Mouse (Mus musculus) cerebellum, postnatal 25 days (tissue): Measurements from ENCODE around the gene Cers6.

ENCODE experiments used
- DNase-seq, 2 experiments: peaks; one replicate each; pipeline ENCODE4 v3.0.0; 2021; ENCODE audit warnings: mixed read lengths in 2 of 2

The Cers6 gene

DNA sequence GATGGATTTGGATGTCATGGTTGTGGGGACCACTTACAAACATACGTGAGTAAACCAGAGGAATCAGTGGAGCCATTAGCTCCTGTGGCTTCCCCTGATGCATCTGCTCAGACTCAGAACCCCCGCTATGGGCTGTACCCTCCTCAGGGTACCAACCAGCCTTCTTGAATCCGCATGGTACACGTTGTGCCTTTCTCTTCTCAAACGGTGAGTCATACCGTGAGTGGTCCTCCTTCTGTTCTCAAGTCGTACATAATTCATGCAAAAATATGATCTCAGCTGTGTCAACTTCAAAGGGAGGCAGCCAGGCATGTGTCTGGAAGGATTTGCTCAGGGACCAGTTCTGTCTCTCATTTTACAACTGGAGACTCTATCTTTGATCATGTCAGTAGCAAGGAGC lies 23.3 kb downstream of the Cers6 start:
- DNase-seq = no peak

DNA sequence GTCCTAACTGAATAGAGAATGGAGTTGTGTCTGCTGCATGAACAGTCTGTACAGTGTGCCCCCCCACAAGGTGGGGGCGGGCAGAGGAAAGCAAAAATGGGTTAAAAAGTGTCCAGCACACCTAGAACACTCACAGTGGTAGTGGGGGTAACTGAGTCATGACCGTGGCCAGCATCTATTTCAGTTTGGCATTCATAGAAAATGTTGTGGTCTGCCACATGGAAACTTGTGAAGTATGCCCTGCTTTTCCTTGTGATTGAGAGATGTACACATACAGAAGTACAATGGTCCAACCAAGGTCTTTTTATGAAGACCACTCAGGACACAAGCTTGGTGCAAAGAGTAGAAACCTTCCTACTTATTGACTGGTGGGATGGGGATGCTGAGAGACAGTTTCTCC lies 24.0 kb downstream of the Cers6 start:
- DNase-seq = no peak

DNA sequence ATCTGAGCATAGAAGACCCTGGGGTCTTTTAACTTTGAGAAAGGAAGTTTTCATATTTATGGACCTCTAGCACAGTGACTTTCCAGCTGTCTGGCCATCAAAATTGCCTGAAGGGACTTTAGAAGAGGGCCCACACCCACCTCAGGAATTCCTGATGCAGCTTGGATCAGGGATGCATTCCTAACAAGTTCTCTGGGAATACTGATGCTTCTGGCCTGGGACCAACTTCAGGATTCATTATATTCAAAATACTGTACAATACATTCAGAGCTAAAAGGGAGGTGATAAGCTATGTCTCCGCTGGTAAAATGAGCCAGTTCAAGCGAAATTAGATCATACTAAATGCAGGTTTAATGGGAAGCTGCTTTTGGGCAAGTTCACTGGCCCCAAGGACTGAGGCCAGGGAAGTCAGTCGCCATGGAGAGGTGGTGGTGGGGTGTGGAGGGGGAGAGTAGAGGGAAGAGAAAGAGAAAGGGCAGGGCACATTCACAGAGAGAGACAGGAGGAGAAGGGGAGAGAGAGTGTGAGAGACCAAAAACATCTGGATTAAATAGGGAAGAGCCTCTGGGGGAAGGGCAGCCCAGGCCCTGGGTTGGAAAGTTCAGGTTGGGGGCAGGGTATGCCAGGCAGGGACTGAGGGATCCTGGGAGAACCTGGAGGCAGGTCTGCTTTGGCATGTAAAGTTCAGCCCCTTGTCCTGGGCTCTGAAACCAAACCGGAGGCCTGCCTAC lies 24.7 kb downstream of the Cers6 start:
- no peak for DNase-seq

DNA sequence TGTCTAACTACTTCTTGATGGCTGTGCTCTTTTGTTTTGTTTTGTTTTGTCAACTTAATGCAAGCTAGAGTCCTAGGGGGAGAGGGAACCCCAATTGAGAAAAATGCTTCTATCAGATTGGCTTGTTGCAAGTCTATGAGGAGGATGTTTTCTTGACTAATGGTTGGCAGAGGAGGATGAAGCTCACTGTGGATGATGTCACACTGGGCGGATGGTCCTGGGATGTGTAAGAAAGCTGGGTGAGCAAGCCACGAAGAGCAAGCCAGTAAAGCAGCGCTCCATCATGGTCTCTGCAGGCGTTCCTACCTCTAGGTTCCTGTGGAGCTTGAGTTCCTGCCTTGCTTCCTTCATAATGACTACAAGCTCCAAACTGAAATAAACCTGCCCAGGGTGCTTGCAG lies 25.4 kb downstream of the Cers6 start:
- no peak for DNase-seq

DNA sequence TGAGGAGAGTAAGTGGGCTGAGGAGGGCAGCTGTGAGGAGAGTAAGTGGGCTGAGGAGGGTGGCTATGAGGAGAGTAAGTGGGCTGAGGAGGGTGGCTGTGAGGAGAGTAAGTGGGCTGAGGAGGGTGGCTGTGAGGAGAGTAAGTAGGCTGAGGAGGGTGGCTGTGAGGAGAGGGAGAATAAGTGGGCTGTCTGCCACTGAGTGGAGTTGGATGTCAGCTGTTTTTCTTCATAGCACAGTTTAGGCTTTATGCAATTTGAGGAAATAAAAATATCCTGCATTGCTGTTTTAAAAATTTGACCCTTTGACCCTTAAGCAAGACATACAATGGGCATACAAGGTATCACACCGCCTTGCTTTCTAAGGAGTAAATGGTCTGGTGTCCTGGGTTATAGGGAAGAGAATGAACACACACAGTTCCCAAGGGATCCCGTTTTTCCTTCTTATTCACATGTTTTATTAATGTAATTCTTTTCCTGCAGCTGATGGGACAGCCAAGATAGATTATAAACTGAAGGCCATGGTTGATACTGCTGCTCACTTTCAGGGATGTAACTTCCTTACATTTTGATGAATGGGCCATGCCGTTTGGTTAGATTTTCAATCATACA lies 27.0 kb downstream of the Cers6 start:
- DNase-seq = no peak

DNA sequence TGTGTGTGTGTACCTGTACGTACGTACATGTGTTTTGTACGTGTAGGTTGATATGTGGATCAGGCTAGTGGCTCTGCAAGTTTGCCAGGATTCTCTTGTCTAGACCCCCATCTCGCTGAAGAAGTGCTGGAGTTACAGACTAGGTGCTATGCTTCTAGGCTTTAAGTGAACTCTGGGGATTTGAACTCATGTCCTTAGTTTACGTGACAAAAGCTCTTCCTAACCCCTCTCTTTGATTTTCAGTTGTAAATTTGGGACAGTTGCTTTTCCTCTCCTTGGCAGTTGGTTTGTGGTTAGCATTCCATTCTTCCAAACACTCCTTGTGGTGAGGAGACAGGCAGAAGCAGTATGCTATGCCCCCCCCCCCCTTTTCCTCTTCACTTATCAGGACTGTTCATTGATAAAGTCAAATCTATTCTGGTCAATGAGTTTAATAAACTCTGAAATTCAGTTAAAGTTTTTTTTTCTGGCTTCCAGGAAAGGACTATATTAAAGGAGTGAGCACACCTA lies 28.5 kb downstream of the Cers6 start:
- no peak for DNase-seq

DNA sequence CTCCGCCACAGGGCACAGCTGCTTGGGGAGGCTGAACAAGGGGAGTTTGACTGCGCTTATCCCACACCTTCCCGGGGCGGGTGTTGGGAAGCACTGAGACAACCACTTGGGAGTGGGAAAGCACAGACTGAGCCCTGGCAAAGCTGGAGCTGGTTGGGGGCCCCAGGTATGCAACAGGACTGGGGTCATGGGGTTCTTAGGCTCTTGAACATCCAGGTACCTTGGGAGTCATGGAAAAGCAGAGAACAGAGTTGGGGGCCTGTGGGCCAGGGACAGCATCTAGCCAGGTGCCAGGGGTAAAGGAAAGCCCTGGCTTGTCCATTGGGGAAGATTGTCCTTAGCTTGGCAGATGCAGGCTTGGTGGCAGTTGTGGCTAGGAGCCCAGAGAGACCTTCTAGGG lies 31.2 kb downstream of the Cers6 start:
- DNase-seq = no peak

DNA sequence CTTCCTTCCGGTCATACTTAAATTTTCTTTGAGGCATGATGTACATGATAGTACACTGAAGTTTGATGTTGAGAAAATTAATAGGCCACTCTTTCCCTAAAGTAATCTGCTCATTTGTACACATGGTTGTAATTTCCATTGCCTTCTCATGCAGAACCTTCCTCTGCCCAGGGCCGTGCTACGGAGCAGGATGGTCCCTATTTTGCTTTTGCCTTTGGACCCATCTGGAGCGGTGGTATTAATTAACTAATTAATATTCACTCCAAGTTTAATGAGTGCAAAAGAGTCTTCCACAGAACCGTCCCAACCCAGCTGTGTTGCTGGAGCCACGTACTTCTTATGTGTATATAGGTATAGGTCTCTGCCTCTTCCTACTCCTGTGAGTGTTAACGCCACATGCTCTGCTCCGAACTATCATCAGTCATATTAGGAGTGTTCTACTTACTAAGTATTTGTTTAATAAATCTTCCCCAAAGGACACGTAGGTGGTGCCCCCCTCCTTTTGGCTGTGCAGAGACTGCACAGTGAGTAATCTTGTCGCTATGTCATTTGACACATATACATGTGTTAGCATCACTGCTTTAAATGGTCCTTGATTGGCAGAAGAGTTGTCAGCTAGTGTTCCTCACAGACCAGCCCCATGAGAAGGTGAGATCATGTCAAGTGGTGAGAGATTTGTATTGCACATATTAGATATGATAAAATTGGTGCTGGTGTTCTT lies 34.0 kb downstream of the Cers6 start:
- no peak for DNase-seq

DNA sequence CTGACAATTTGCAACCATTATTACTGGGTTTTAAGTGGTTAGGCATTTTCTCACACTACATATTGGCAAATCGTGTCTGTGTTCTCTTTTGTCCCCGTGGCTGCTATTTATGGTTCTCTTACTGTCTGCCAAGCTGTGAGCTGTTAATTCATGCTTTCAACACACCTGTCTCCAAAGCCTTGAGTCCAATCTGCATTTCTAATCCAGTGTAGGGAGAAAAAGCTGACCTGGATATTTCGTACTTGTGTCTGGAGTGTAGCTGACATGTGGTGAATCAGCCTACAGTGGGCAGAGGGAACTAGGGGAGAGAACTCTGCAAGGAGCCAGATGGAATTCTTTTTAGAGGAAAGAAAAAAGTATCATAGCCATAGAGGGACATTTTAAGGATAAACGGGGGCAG lies 35.0 kb downstream of the Cers6 start:
- peak; percentile 34 to 48 for DNase-seq

DNA sequence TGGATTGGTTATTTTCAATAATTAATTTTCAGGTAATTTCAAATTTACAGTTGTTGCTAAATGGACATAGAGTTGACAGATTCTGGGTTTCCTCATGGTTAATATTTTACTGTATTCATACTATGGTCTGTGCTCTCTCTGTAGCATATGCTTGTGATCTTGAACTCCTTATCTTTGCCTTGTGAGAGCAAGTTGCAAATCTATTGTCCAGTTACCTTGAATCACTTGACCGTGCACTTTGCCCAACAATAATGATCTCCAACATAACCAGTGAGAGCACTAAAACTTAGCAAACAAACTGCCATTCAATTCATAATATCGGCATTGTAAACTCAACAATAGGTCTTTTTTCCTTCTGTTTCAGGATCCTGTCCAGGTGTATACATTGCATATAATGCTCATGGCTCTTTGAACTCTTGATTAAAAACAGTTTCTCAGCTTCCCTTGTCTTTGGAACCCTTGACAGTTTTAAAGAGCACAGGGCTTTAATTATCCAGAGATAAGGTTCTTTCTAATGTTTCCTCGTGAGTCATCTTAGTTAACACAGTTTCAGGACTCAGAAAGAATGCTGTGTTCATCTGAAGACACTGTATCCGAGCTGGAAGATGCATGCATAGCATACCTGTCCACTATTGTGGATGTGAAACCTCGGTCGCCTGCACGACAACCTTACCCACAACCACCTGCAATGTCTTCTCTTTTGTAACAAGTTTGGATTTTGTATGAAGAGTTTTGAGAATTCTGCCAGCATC lies 38.7 kb downstream of the Cers6 start:
- DNase-seq = no peak

DNA sequence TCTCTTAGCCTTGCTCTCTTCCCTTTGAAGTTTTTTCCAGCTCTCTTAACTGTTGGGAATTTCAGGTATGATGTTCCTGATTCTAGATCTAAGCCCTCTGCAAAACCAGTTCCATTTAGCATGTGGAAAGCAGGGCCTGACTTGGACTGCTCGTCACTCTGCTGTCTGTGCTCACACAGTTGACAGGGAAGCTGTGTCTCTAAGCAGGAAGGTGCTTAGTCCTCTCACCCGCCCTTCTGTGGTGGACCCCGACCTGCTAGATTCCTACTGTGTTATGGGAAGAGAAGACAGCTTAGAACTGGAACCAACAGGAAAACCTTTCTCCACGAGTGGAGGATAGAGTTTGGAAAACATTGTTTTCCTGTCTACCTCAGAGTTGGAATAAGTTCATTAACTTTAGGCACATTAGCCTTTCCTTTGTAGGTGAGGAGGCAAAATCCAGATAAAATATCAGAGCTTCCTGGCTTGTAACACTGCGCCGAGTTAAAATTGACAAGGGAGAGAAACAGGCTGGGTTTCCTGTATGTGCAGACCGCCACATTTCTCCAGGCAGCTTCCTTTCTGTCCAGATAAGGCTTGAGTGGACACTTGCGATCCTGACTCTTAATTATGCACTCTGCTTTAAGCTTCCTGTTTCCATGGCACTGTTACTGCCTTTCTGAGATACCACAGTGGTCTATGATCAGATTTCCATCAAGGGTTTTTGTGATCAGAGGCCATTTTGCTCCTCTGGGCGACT lies 39.6 kb downstream of the Cers6 start:
- no peak for DNase-seq

DNA sequence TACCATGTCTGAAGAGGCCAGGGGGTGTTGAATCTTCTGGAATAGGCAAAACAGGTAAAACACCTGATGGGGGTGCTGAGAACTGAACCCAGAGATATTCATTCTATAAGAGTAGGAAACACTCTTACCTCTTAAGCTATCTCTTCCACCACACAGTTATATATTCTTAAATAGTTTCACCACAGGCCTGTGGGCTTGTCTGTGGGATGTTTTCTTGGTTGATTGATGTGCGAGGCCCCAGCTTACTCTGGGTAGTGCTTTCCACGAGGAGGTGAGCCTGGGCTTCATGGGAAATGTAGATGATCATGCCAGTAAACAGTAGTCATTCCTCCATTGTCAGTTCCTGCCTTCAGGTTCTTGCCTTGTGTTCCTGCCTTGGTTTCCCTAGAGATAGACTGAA lies 40.5 kb downstream of the Cers6 start:
- DNase-seq = no peak

DNA sequence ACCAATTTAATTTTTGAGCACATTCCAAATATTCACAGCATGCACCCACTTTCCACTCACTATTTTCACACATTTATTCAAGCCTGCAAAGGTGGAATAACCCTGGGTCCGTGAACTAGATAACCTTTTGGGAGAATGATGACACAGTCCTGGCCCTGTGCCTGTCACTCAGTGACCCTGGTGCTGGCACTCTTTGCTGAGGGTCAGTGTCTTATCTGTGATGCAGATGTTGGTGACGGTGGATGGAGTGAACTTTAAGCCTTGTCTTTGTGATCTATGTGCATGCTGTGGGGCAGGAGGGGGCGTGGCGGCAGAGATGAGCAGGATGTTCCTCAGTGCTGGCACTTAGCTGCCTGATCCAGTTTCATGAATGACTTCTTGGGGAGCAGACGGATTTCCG lies 41.3 kb downstream of the Cers6 start:
- peak in 1 of 2 experiments; percentile 28 for DNase-seq

DNA sequence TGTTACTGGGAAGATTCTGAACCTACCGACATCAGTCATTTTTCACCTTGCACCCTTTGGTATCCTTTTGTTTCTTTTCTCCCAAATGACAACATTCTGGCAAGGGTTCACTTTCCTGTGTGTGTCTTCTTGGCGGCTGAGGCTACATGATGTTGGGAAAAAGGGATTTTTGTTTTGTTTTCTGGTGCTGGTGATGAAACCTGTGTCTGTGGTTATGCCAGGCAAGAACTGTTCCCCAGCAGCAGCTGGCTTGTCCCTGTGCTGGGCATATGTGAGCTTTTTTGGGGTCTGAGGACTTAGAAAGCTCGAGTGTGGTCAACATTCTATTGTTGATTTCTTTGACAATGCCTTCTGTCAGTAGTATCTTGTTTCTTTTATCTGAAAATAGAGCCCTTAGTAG lies 45.7 kb downstream of the Cers6 start:
- no peak for DNase-seq

DNA sequence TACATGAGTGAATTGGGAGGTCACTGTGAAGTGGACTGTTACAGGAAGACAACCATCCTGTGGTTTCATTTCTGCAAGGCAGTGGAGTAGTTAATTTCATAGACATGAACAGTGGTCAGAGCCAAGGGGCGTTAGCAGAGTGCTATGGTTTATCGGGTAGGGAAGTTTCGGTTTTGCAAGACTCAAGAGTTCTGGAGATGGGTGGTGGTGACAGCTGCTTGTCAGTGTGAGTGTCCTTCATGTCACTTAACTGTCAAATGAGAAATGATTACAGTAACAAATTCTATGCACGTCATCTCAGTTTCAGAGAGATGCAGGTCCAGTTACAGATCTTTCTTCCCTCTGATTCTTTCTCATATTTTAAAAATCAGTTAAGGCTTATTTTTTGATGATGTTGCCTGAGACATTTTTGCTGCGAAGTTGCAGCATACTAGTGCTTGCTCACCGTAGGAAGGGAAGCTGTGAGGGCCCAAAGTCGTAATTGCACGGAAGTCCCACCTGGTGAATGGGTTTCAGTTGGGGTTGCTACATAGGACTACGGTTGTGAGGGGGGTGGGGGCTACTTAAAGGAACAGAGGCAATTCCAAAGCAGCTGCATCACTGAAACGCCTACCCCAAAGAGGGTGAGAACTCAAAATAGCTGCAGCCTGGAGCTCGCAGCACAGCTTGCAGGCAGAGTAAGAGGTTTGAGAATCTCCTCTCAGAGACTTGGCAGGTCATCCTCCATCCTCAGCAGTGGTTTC lies 46.7 kb downstream of the Cers6 start:
- no peak for DNase-seq

DNA sequence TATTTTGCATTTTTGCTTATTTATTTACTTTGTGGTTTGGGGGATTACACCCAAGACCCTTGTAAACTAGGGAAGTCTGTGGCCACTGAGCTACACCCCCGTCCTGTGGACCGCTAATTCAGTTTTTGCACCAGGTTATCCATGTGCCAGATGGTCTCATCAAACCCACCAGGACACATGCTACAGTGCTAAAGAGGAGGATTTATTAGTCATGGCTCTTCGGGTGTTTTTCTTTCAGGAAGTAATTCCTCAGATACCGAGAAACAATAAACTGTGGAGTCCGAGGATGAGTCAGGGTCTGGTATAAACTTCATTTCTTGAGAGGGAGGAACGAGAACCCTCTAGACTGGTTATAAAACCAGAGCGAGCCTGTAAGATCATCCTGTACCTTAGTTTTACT lies 49.5 kb downstream of the Cers6 start:
- peak in 1 of 2 experiments; percentile 41 for DNase-seq

DNA sequence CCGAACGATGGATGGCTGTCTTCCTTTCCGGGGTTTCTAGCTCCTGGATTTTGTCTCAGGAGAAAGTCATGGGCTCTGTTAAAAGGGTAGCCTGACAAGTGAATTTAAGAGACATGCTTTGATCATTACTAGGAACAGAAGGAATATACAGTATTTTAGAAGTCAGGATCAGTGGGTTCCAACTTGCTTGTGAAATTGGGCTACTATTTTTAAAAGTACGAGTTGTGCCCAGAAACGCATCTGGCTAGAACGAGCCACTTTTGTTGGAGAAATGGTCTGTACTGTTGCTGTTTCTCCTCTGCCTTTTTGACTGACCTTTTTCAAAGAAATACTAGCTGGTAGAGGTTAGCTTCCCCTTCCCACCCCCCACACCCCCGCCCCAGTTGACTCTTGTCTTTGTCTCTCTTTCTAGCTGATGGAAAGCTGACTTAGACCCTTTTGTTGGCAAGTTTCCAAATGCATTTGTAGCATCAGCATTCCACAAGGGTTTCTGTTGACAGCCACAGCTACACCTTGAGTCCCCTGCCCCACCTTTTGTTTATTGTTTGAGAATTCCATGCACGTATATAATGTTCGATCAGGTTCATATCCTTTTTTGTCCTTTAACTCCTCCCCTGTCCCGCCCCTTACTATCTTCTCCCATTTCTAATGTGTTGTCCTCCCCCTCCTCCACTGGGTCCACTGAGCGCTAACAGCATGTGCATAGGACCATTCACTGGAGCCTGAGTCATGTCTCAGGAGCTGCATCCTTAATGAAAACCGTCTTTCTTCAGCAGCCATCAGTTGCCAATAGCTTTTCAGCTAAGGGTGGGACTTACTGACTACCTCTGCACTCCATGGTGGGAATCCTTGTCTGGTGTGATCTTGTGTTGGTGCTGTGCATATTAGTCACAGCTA lies 50.6 kb downstream of the Cers6 start:
- DNase-seq = no peak

DNA sequence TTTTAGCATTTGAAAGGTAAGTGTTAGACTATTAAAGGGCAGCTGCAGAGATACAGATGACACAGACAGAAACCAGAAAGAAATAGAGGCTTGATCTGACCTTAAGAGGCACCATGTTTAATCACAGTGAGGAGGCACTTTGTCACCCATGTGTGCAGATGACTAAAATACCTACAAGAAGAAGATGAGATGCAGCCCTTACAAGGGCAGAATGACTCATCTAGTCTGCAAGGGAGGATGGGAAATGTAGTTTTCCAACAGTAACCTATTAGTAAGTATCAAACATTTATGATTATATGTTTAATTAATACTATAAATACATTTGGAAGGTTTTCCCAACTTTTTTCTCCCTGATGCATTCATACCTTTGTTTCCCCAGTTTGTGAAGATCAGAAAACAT lies 54.5 kb downstream of the Cers6 start:
- no peak for DNase-seq

DNA sequence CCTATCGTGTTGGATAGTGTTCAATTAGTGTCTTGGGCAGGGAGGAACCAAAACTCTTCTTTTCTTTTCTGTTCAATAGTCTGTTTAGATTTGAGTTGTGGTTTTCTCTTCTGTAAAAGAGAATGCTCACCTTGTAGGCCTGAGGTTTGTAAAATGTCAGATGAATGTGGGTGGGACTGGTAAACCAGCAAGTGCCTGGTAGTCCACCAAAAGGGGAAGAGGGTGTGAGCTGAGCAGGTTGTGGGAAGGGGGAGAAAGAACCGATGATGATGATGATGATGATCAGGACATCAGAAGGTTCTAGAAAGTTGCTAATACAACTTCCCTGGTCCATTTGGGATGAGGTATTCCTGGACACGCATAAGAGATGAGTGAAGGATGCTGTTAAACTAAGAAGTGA lies 55.1 kb downstream of the Cers6 start:
- DNase-seq = no peak

DNA sequence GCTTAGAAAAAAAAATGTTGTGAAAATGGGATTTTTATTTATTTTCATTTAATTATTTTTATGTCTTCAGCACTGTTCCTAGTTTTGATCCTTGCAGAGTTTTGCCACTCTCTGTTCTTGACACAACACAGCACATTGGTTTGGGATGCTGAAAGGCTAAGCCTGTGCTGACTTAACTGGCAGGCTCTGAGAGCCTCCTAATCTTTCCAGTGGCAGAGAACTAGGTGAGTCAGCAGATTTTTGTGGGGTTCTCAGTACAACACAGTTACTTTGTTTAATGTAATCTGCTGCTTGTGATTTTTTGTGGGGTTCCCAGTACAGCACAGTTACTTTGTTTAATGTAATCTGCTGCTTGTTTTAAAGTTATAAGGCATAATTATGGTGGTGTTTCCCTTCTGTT lies 55.8 kb downstream of the Cers6 start:
- no peak for DNase-seq

DNA sequence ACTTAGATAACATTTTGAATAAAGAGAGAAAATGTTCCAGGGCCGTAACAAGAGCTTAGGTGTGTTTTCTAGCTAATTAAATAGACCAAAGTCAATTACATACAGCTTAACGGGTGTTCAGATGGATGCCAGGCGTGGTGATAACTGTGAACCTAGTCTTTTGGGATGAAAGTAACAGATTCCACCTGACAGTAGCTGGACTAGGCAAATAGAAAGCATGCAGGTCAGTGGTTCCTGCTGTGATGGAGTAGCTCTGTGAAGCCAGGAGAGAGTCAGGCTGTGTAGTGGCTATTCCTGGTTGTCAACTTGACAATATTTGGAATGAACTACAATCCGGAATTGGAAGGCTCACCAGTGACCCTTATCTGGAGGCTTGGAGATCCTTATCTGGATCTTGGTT lies 56.3 kb downstream of the Cers6 start:
- DNase-seq = peak in 1 of 2 experiments; percentile 33
